Mouse (Mus musculus): Measurements from ENCODE around the gene Osbp2.

Osbp2 gene

GRCm38 (mm10) chr11:3696086-3696616 is 167.6 kb downstream of the Osbp2 start:
- DNase-seq: no peak

- DNase-seq: no peak
Measured at GRCm38 (mm10) chr11:3691746-3692145, 172.0 kb downstream of the Osbp2 start.

GRCm38 (mm10) chr11:3686885-3687284 is 176.8 kb downstream of the Osbp2 start:
- no peak for DNase-seq

GRCm38 (mm10) chr11:3686318-3686717 is 177.4 kb downstream of the Osbp2 start:
- no peak for DNase-seq

GRCm38 (mm10) chr11:3685431-3685830 is 178.3 kb downstream of the Osbp2 start:
- DNase-seq: no peak

- no peak for DNase-seq
Measured at GRCm38 (mm10) chr11:3684723-3685430, 178.8 kb downstream of the Osbp2 start.

- DNase-seq: no peak
Measured at GRCm38 (mm10) chr11:3684232-3684631, 179.5 kb downstream of the Osbp2 start.

- no peak for DNase-seq
Measured at GRCm38 (mm10) chr11:3683696-3684095, 180.0 kb downstream of the Osbp2 start.

- no peak for DNase-seq
Measured at GRCm38 (mm10) chr11:3679771-3680170, 183.9 kb downstream of the Osbp2 start.

GRCm38 (mm10) chr11:3677204-3677603 is 186.5 kb downstream of the Osbp2 start:
- DNase-seq: no peak

- DNase-seq: no peak
Measured at GRCm38 (mm10) chr11:3676423-3676822, 187.3 kb downstream of the Osbp2 start.

GRCm38 (mm10) chr11:3674545-3674944 is 189.2 kb downstream of the Osbp2 start:
- no peak for DNase-seq

- DNase-seq: no peak
Measured at GRCm38 (mm10) chr11:3671000-3671628, 192.6 kb downstream of the Osbp2 start.

GRCm38 (mm10) chr11:3669849-3670248 is 193.9 kb downstream of the Osbp2 start:
- DNase-seq: no peak

- DNase-seq: no peak
Measured at GRCm38 (mm10) chr11:3668768-3669167, 194.9 kb downstream of the Osbp2 start.

GRCm38 (mm10) chr11:3667506-3667905 is 196.2 kb downstream of the Osbp2 start:
- DNase-seq: no peak

- no peak for DNase-seq
Measured at GRCm38 (mm10) chr11:3661964-3662363, 201.7 kb downstream of the Osbp2 start.
